Mouse (Mus musculus) intestine, postnatal 0 days (tissue): Measurements from ENCODE around the gene Spata18. TPM values are rescaled to one million over a fixed set of nuclear protein-coding genes. Genes with fewer than 3 reads are reported as not detected.

Experiments
- ATAC-seq: fragments of 200-750 bp; cut with Nextera tagmentation; 2 replicates; pipeline ENCODE4 v1.8.0; 2017; ENCODE audit warnings: mild to moderate bottlenecking, moderate TSS enrichment, moderate library complexity
- H3K27ac ChIP-seq: fragments of 300-500 bp; sonication (generic); 2 replicates; pipeline ENCODE4 v1.5.1; 2014; ENCODE audit warnings: mild to moderate bottlenecking, low read depth, low read length, moderate library complexity
- H3K27me3 ChIP-seq: fragments of 300-500 bp; sonication (generic); replicated peaks from 2 replicates; pipeline ENCODE4 v1.6.1; 2014; ENCODE audit warnings: low read length, mixed read lengths; ENCODE audit not compliant: control insufficient read depth, insufficient read depth
- H3K36me3 ChIP-seq: fragments of 300-500 bp; sonication (generic); 2 replicates; pipeline ENCODE4 v1.6.1; 2014; ENCODE audit warnings: mild to moderate bottlenecking, moderate library complexity; ENCODE audit not compliant: control insufficient read depth, insufficient read depth
- H3K4me1 ChIP-seq: fragments of 300-500 bp; sonication (generic); replicated peaks from 2 replicates; pipeline ENCODE4 v1.6.1; 2014; ENCODE audit warnings: antibody characterized with exemption, low read length, mixed read lengths; ENCODE audit not compliant: control insufficient read depth, insufficient read depth
- H3K4me2 ChIP-seq: fragments of 300-500 bp; sonication (generic); replicated peaks from 2 replicates; pipeline ENCODE4 v1.6.1; 2014; ENCODE audit warnings: low read depth, mild to moderate bottlenecking, moderate library complexity
- H3K4me3 ChIP-seq: fragments of 300-500 bp; sonication (generic); 2 replicates; pipeline ENCODE4 v1.5.1; 2014; ENCODE audit warnings: low read depth, low read length
- H3K9ac ChIP-seq: fragments of 300-500 bp; sonication (generic); 2 replicates; pipeline ENCODE4 v1.6.1; 2014; ENCODE audit warnings: mild to moderate bottlenecking, low read depth, low read length
- H3K9me3 ChIP-seq: fragments of 300-500 bp; sonication (generic); 2 replicates; pipeline ENCODE4 v1.6.1; 2016; ENCODE audit warnings: mixed run types; ENCODE audit not compliant: control insufficient read depth
- CTCF ChIP-seq: sonication (generic); IDR thresholded peaks from 2 replicates; pipeline ENCODE4 v1.5.1; 2016; ENCODE audit warnings: low read depth, mild to moderate bottlenecking, control low read depth, antibody characterized with exemption, moderate library complexity
- WGBS: fragments of 180-500 bp; shearing (Covaris S2); extraction: QIAGEN DNeasy Blood & Tissue Kit; methylation state at CpG from one replicate; pipeline ENCODE4 v1.1.7; 2014; 5-methylcytosine and 5-hydroxymethylcytosine counted together
- polyA plus RNA-seq: library from polyadenylated mRNA; unstranded; fragments of >200 nt; fragmentation: Nextera tagmentation; extraction: Ambion mirVana; gene quantifications from 2 replicates; pipeline ENCODE4 v1.2.1, GENCODE M21; 2015

Spata18 gene
- polyA plus RNA-seq, 1 experiment from 2014 or later: 0.18 TPM

GRCm38 (mm10) chr5:73615211-73615610, 36.0 kb upstream of the Spata18 start:
- no peak for ATAC-seq
- WGBS: 75% methylated on average over 7 of the region's 7 CpGs
- no peak for TF ChIP-seq CTCF
- H3K9me3 ChIP-seq: no peaks in the 10 kb centered on the region
- no peak overlapping the region for H3K4me2 ChIP-seq
- H3K36me3 ChIP-seq: peaks cover 5% of the 10 kb centered on the region; the same call in 1 of the 2 replicates
- no peaks in the 10 kb centered on the region for H3K4me1 ChIP-seq
- no peak overlapping the region for H3K9ac ChIP-seq
- H3K4me3 ChIP-seq: no peak overlapping the region
- H3K27me3 ChIP-seq: no peaks in the 10 kb centered on the region
- H3K27ac ChIP-seq: no peak overlapping the region

- no peaks in the 10 kb centered on the region for H3K4me1 ChIP-seq
- 70% methylated on average over 1 of the region's 1 CpGs for WGBS
- H3K9me3 ChIP-seq: no peaks in the 10 kb centered on the region
- H3K27ac ChIP-seq: no peak overlapping the region
- no peak for ATAC-seq
- H3K4me3 ChIP-seq: no peak overlapping the region
- no peaks in the 10 kb centered on the region for H3K36me3 ChIP-seq
- no peak overlapping the region for H3K4me2 ChIP-seq
- no peaks in the 10 kb centered on the region for H3K27me3 ChIP-seq
- no peak overlapping the region for H3K9ac ChIP-seq
- no peak for TF ChIP-seq CTCF
Observed at GRCm38 (mm10) chr5:73618969-73619368, 32.2 kb upstream of the Spata18 start.

GRCm38 (mm10) chr5:73625505-73625904, 25.7 kb upstream of the Spata18 start:
- WGBS: 60% methylated on average over 1 of the region's 1 CpGs
- peak; percentile 11; the same call in 1 of the 2 replicates for ATAC-seq
- TF ChIP-seq CTCF: no peak
- 0 out of 2 replicates have a peak, but pooled peaks cover 5% of the 10 kb centered on the region for H3K4me1 ChIP-seq
- no peaks in the 10 kb centered on the region for H3K9me3 ChIP-seq
- no peaks in the 10 kb centered on the region for H3K27me3 ChIP-seq
- peak overlapping the region; percentile 54; the same call in 1 of the 2 replicates for H3K27ac ChIP-seq
- no peak overlapping the region for H3K9ac ChIP-seq
- H3K36me3 ChIP-seq: no peaks in the 10 kb centered on the region
- no peak overlapping the region for H3K4me2 ChIP-seq
- H3K4me3 ChIP-seq: no peak overlapping the region

GRCm38 (mm10) chr5:73626842-73627241, 24.3 kb upstream of the Spata18 start:
- H3K9ac ChIP-seq: no peak overlapping the region
- no peak overlapping the region for H3K27ac ChIP-seq
- WGBS: 79% methylated on average over 7 of the region's 7 CpGs
- no peaks in the 10 kb centered on the region for H3K9me3 ChIP-seq
- TF ChIP-seq CTCF: no peak
- H3K4me2 ChIP-seq: no peak overlapping the region
- 0 out of 2 replicates have a peak, but pooled peaks cover 8% of the 10 kb centered on the region for H3K4me1 ChIP-seq
- H3K27me3 ChIP-seq: no peaks in the 10 kb centered on the region
- no peaks in the 10 kb centered on the region for H3K36me3 ChIP-seq
- no peak overlapping the region for H3K4me3 ChIP-seq
- ATAC-seq: no peak

- peak overlapping the region; percentile 30; the same call in 1 of the 2 replicates for H3K4me2 ChIP-seq
- H3K4me3 ChIP-seq: no peak overlapping the region
- H3K4me1 ChIP-seq: 0 out of 2 replicates have a peak, but pooled peaks cover 8% of the 10 kb centered on the region
- H3K27ac ChIP-seq: no peak overlapping the region
- H3K9me3 ChIP-seq: no peaks in the 10 kb centered on the region
- no peak for ATAC-seq
- no peaks in the 10 kb centered on the region for H3K36me3 ChIP-seq
- 71% methylated on average over 4 of the region's 4 CpGs for WGBS
- no peak overlapping the region for H3K9ac ChIP-seq
- no peaks in the 10 kb centered on the region for H3K27me3 ChIP-seq
- no peak for TF ChIP-seq CTCF
Observed at GRCm38 (mm10) chr5:73627559-73627958, 23.6 kb upstream of the Spata18 start.

GRCm38 (mm10) chr5:73627991-73628390, 23.2 kb upstream of the Spata18 start:
- no peak overlapping the region for H3K27ac ChIP-seq
- no peak overlapping the region for H3K4me3 ChIP-seq
- no peak for ATAC-seq

More at GRCm38 (mm10) chr5:73627991-73628390, 23.2 kb upstream of the Spata18 start:
- no peaks in the 10 kb centered on the region for H3K36me3 ChIP-seq
- no peak overlapping the region for H3K9ac ChIP-seq
- no peak for TF ChIP-seq CTCF
- H3K4me1 ChIP-seq: 0 out of 2 replicates have a peak, but pooled peaks cover 8% of the 10 kb centered on the region
- H3K4me2 ChIP-seq: peak overlapping the region; percentile 30; the same call in 1 of the 2 replicates
- WGBS: 76% methylated on average over 15 of the region's 15 CpGs
- no peaks in the 10 kb centered on the region for H3K9me3 ChIP-seq
- no peaks in the 10 kb centered on the region for H3K27me3 ChIP-seq
